Mouse (Mus musculus) splenic B cell, adult 2 months (primary cell): ENCODE results near the gene Dock10.
A peak's percentile ranks its signal among the peaks of the same experiment; 100 is the strongest.
"Not testable (repeated sequence)": the region's sequence is repeated elsewhere in the genome, so short reads cannot be mapped to it uniquely, and the experiment has no call there.

Source experiments
- DNase-seq: peaks from one replicate; pipeline ENCODE4 v3.0.0-alpha.2; 2011; ENCODE audit warnings: low read depth, low spot score
- H3K27me3 ChIP-seq: 2 replicates; pipeline ENCODE4 v1.6.1; 2012; ENCODE audit warnings: mild to moderate bottlenecking, low read length, moderate library complexity, mixed read lengths; ENCODE audit not compliant: control insufficient read depth, poor library complexity, insufficient read depth, severe bottlenecking
- H3K36me3 ChIP-seq: 2 replicates; pipeline ENCODE4 v1.6.1; 2012; ENCODE audit warnings: mild to moderate bottlenecking, low read length, moderate library complexity, mixed read lengths; ENCODE audit not compliant: control insufficient read depth, poor library complexity, insufficient read depth, severe bottlenecking

The Dock10 gene

DNA sequence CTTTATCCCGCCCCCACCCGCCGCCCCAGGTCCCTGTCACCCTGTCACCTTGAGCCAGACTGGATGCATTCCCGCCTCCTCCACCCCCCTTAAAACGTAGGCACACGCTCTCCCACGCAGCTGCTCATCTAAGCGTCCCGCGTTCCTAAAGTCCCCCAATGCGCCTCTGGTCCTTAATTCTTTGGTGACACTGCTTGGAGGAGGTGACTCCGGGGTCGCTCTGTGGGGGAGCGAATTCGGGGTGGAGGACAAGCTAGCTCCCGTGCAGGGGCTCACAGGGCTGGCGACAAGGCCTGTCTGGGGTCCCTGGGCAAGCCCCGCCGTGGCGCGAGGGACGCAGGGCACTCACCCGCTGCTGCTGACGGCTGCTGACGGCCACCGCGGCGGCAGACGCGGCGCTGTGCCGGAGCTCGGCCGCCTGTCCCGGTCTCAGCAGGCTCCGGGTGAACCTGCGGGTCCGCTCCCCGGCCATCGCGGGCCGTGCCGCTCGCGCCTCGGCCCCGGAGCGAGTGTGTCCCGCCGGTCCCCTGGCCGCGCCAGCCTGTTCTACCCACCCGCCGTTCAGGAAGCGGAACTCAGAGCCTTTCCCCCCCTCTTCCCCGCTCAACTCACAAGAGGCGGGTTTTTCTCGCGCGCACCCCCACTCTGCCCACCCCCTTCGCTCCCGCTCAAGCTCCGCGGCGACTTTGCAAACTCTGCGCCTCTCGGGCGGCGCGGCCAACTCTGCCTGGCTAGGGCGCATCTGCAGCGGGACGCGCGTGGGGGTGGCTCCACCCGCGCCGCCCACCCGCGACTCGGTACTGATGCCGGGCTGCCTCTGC, at the start of gene Dock10:
Gene Dock10 (minus strand): TSS at position 551 of the 821 bp plus-strand sequence.
- no peaks in the 10 kb centered on the region for H3K27me3 ChIP-seq
- peak; percentile 80 for DNase-seq

DNA sequence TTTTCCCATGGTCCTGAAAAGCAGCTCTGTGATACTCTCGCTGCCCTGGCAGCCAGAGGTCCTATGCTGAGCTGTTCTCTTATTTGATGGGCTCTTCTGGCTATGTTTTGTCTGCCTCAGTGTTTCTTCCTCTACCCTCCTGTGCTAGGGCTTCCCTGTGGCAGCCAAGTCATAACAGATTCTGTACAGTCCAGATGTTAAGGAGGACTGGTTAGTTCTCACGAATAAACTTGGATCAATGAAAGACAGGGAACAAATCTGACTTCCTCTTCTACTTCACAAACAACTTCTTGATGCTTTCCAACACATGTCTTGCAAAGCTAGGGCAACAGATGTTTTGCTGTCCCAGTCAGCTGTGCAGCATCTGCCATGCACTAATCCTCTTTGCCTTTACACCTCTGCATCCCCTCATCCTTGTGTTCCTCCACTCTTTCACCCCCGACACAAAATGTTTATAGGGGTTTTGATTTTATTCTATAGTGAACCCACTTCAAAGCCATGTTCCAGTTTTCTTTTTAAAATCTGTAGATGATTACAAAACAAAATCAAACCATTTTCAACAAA, 48.6 kb upstream of the Dock10 start:
- DNase-seq: no peak

More for the DNA sequence above, at the start of gene Dock10:
- H3K36me3 ChIP-seq: no peaks in the 10 kb centered on the region

DNA sequence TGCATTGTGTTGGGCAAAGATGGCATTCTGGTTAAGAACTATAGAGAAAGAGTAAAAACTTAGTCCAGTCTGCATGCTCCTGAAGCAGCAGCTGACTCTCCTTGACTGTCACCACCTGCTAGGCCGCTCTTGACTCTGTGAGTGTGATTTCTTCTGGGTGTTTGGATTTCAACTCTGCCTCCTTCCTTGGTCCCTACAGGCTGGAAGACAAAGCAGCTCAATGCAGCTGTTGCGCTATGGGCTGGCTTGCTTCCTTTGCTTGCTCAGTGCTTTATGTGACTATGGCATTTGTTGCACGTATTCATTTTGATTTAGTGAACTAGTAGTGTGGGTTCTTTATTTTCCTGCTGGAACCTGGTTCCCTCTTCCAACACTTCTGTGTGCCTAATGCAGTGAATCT, 43.7 kb upstream of the Dock10 start:
- H3K36me3 ChIP-seq: no peaks in the 10 kb centered on the region
- H3K27me3 ChIP-seq: no peaks in the 10 kb centered on the region; the same call in 1 of the 2 replicates
- no peak for DNase-seq

More for the DNA sequence above, 48.6 kb upstream of the Dock10 start:
- no peaks in the 10 kb centered on the region for H3K27me3 ChIP-seq
- H3K36me3 ChIP-seq: no peaks in the 10 kb centered on the region

DNA sequence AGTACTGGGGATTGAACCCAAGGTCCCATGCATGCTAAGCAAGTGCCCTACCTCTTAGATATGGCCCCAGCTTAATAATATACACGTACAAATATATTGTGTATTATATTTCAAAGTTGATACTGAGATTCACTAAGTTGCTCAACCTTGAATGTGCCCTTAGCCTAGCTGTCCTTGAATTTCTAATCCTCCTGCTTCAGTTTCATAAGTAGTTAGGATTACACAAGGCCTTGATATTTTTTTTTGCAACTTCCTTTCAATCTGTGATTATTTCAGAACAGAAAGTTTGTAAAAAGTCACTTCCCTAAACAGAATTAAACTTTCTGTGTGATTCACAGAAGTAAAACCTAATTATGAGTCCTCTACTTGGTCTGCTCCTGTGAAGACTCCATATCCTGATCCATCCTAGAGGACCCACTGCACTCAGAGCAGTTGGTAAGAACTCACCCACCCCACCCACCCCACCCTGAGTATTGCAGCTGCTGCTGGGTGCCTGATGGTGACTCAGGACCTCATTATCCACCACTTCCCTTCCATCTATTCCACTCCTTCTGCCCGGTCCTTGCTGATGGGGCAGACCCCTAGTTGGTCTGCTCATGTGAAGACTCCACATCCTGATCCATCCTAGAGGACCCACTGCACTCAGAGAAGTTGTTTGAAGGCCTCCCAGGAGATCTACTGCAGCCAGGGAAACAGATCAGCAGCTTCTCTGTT, 26.9 kb upstream of the Dock10 start:
- H3K27me3 ChIP-seq: no peaks in the 10 kb centered on the region
- no peak for DNase-seq
- no peaks in the 10 kb centered on the region for H3K36me3 ChIP-seq

DNA sequence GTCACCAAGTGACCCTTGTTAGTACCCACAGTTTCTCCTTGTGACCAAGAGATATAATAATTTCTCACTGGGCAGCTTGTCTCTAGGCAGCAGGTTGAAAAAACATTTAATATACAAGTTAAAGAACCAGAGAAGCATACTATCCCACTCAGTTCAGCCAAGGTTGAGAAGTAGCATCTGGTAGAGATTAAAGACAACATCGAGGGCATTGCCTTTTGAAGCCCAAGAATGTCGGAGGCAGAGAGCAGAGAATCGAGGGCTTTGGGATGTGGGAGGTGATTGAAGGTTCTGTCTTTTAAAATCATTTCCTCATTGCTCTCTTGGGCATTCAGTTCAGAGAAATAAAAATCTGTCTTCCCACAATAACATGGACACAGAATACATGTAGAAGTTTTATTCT, 25.8 kb upstream of the Dock10 start:
- no peak for DNase-seq
- Histone ChIP-seq H3K36me3 (no peaks in the 10 kb centered on the region), H3K27me3 (no peaks in the 10 kb centered on the region)

DNA sequence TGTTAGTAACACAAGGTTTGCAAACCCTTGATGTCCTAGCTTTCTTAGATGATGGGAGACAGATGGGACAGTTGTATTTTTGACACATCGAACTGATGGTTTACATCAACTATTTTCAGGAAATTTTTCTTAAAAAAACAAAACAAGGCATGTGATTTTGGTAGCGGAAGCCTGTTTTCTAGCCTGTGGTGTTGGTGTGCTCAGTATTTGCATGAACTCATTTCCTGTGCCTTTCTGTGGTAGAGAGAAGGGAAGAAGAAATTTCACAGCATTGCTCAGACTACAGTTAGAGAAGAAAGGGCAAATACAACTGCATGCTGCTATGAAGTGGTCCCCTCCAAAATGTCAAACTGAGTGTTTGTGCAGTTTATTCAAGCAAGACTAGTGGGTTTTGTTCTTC, 7.2 kb upstream of the Dock10 start:
- Histone ChIP-seq H3K36me3 (no peaks in the 10 kb centered on the region), H3K27me3 (no peaks in the 10 kb centered on the region)
- peak; percentile 75 for DNase-seq

DNA sequence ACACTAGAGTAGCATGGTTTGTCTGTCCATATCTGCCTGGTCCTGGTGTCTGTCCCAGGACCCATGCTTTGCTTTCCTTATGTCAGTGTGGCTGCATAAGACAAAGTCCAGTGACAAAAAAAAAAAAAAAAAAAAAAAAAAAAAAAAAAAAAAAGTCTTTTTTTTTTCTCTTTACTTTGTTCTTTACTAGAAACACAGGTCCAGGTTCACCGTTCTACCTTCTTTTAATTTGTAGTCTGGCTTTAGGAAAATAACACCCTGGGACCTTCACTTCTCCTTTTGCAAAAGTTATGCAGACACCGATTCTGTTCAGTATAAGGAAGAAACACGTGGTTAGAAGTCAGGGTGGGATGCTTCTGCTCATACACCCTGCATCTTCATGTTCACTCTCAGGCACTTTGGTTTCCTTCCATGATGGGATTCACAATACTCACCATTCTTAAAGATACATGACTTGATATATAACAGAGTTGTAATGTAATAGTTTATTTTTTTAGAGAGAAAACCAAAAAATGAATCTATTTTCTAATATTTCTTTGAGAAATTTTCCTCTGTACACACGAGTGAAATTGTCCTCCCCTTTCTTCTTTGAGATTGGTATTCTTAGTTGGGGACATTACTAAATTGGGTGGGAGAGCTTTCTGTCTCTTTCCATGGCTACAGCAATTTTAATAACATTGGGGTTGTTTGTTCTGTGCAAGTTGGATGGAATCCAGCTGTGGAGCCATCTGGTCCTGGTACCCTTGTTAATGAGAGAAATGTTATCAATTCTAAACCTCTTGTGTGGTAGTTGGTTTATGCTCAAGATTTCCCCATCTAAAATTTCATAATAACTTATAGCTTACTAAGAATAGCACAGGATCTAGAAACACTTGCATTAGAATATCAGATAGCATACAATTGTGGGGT, 5.0 kb upstream of the Dock10 start:
- no peaks in the 10 kb centered on the region for H3K27me3 ChIP-seq
- H3K36me3 ChIP-seq: no peaks in the 10 kb centered on the region
- DNase-seq: peak; percentile 55

DNA sequence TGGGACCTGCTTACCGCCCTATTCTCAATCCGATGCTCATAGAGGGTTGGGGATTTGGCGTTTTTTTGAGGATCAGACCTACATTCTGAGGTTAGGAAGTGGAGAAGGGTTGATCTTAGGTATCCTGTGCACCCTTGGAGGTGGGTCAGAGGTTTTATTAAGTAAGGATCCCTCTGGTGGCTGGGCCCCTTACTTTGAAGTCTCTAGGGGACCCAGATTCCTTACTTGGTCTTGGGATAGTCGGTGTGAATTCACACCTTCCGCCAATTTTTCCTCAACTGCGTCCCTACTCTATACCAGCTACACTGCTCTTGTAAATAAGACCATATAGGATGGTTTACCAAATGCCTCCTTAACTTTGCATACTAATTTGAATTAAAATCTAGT, 464 bp upstream of the Dock10 start:
- no peaks in the 10 kb centered on the region for H3K27me3 ChIP-seq
- no peak for DNase-seq
- no peaks in the 10 kb centered on the region for H3K36me3 ChIP-seq

DNA sequence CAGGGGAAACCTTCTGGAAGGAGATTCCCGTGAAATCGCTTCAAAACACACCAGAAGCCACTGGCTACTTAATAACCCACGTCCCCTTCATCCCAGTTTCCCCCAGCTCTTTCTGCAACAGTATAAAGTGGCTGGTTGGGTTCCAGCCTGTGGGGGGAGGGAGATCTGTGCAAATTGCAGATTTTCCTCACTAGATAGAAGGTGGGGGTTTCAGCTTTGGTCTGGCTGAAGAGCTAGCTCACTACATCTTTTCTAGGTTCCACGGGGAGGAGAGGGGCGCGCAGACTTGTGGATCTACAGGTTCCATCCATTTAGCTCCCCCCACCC, 714 bp downstream of the Dock10 start:
- Histone ChIP-seq H3K36me3 (no peaks in the 10 kb centered on the region), H3K27me3 (no peaks in the 10 kb centered on the region)
- DNase-seq: no peak

DNA sequence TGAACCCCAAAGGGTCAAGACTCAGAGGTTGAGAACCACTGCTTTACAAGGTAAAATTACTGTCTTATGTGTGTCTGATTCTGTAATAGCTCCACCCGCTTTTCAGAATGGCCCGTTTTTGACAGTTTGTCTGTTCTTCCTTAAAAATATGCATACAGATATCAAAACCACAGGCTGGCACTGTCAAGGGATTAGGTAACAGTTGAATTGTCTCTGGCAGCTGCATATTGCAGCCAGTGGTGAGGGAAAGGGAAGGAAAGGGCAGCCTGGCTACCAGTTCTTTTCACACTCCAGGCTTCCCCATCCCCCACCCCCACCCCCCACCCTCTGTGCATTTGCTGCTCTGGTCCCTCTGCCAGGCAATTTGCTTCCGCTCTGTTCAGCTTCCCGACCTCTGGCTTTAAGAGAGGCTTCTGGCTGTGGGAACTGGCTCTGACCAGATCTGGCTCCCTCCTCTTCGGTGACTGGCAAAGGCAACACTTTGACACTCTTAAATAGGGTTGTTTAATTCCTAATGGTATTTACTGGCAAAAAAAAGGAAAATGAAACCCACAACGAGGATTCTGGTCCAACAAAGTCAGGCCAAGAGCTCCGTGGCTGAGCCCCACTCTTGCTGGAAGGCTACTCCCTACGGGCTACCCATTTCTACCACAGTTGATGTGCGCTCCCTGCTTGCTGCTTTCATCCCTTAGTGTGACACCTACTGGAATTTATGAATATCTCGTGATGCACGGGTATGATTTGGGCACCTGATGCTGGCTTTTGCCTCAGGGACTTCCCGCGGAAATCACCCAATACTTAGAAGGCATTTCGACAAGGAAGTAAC, 1.3 kb downstream of the Dock10 start:
- Histone ChIP-seq H3K27me3 (no peaks in the 10 kb centered on the region), H3K36me3 (no peaks in the 10 kb centered on the region)
- DNase-seq: peak; percentile 85

DNA sequence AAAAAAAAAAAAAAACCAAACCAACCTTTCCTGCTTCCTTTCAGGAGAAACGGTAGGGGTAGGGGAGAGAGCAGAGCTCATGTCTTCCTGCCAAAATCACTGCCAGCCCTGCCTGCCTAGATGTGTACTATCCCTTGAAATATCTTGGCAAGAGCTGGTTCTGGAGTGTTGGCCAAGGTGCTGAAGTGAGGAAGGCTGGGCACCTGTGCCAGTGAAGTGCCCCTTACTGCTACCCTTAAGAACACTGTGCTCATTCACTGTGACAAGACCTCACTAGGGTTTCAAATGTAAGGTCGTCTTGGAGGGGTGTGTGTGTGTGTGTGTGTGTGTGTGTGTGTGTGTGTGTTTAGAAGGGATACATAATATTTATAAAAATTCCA, 2.3 kb downstream of the Dock10 start:
- peak; percentile 31 for DNase-seq
- Histone ChIP-seq H3K27me3 (no peaks in the 10 kb centered on the region), H3K36me3 (no peaks in the 10 kb centered on the region)

DNA sequence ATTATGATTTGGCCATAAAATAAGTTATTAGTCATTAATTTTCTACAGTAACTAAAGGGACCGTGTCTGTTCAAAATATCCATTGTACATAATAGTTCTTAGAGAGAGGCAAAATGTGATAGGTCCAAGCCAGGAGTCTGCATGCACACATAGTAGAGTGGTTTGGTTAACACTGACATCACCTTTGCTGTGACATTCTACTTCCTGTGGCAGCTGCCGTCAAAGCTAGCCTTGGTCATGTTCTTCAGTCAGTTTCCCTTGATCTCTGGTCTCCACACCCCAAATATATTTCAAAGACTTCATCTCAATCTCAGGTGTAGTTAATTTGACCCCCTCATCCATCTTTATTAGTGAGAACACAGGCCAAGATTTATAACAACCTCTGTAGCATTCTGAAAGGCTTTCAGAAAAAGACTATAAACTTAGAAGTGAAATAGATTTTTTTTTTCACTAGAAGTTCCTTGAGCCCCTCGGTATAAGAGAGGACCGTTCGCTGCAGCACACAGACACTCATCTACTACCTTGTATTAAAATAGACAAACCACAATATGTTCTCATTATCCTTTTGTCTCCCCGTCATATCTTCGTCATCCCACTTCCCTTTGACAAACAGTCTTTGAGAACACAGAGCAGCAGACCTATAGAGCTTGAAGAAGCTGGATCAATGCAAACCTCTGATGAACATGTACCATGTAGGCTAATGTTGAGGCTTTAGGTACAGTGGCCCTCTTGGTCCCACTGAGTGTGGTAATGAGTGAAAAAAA, 2.8 kb downstream of the Dock10 start:
- peak; percentile 72 for DNase-seq
- H3K36me3 ChIP-seq: no peaks in the 10 kb centered on the region
- H3K27me3 ChIP-seq: no peaks in the 10 kb centered on the region

DNA sequence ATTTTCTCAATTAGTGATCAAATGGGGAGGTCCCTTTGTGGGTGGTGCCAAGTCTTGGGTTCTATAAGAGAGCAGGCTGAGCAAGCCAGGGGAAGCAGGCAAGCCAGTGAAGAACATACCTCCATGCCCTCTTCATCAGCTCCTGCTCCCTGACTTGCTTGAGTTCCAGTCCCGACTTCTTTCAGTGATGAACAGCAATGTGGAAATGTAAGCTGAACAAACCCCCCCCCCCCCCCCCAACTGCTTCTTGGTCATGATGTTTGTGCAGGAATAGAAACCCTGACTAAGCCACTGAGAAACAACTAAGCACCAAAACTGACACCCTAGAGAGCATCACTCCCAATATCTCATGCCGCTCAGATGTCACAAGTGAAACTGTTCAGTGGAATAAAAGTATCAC, 9.2 kb downstream of the Dock10 start:
- H3K36me3 ChIP-seq, DNase-seq, H3K27me3 ChIP-seq: not testable (repeated sequence)
